Mouse (Mus musculus) heart, adult 18-20 months (tissue): ENCODE results near the gene Vdr. TPM values are rescaled to one million over a fixed set of nuclear protein-coding genes. Genes with fewer than 3 reads are reported as not detected.

Experiments used
- DNase-seq, 2 experiments: peaks; one replicate each; pipeline ENCODE4 v3.0.0; 2021 to 2022; ENCODE audit warnings: mixed read lengths in 1 of 2
- long read RNA-seq, 2 experiments: library from polyadenylated mRNA; stranded (forward); transcript quantifications; one replicate each; pipeline ENCODE4 v2.0.0; 2021
- total RNA-seq, 2 experiments: library from RNA; stranded (reverse); gene quantifications; 2 replicates each; pipeline ENCODE4 v1.2.3; 2021

Vdr gene
- total RNA-seq = 1 to 10 TPM; 2.4 to 3.4 TPM
- long read RNA-seq, experiment 1 = 0 reads
- long read RNA-seq, experiment 2, full-length matches to known transcripts = 1 of 1 reads
- long read RNA-seq, experiment 2, partial matches to known transcripts = 0 of 1 reads
- long read RNA-seq, experiment 2, other reads (novel, unspliced or antisense) = 0 of 1 reads

DNA sequence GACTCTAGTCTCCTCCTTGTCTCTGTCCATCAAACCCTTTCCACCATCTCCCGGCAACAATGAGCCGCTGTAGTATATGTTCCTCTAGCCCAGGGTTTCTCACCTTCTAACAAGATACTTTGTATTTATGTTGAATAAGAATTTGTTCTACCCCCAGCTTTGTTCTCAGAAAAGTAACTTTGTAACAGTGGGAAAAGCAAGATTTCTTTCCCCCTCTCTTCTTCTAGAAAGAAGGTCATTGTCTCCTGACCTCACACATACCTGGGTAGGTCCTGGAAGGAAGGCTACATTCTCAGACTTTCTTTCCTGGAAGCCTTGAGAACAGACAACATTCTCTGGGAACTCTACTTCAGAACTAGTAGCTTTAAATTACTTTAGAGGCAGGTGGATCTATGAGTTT, at the start of gene Vdr:
TSS of gene Vdr (minus strand) at position 101 of the 400 bp plus-strand sequence.
- no peak for DNase-seq

DNA sequence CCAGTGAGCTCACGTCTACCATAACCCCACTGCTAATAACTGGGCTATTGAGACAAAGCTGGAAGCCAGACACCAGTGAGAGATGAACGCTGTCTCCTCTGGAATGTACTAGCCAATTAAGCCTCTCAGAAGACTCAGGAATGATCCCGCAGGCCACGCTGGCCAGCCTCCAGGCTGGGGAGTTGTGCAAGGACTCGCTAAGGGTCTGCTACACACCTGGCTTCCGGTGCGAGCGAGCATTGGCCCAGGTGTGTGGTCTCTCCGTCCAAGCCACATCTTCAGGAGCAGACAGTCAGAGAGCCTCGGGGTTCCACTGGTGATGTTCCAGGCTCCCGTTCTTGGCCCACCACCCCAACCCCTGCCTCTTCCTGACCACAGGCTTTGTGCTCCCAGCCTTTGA, 46.0 kb upstream of the Vdr start:
- no peak for DNase-seq

GRCm38 (mm10) chr15:97955742-97956141, 45.3 kb upstream of the Vdr start:
- DNase-seq = no peak

GRCm38 (mm10) chr15:97955286-97955685, 44.9 kb upstream of the Vdr start:
- DNase-seq = no peak

DNA sequence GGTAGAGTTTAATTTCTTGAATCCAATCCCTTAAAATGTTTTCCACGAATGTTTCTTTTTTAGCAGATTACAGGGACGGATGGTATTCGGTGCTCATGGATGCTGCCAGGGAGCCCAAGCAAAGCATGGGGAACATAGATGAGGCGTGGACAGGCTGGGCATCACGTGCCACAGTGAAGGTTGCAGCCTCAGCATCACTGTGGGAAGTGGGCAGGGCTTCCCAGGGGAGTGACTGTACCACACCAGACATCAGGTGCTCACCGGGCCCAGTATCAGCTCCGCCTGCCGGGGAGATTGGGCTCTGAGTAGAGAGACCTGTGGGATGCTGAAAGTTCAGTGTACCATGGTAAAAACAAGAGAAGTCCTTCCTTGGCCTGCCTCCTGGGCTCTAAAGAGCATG, 44.2 kb upstream of the Vdr start:
- no peak for DNase-seq

GRCm38 (mm10) chr15:97952889-97953189, 42.4 kb upstream of the Vdr start:
- no peak for DNase-seq

GRCm38 (mm10) chr15:97952137-97952888, 41.9 kb upstream of the Vdr start:
- DNase-seq = peak; percentile 27 to 78

DNA sequence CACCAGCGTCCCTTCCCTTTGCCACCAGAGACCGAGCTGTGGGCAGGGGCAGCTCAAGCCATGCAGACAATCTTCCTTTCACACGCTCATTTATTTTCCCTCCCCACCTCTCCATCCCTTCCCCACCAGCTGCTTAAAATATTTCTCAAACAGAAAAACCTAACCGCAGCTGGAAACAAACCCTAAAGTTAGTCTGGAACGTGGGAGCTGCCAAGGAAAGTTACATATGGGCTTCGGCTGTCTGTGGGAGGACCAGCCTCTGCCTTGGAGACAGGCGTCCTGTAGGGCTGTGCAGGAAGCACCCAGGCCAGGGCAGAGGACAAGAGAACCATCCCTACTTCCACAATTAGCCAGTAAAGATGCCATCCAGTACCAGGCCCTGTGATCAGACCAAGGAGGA, 39.8 kb upstream of the Vdr start:
- DNase-seq = no peak

- no peak for DNase-seq
These were observed 39.3 kb upstream of the Vdr start for GRCm38 (mm10) chr15:97949706-97950105.

DNA sequence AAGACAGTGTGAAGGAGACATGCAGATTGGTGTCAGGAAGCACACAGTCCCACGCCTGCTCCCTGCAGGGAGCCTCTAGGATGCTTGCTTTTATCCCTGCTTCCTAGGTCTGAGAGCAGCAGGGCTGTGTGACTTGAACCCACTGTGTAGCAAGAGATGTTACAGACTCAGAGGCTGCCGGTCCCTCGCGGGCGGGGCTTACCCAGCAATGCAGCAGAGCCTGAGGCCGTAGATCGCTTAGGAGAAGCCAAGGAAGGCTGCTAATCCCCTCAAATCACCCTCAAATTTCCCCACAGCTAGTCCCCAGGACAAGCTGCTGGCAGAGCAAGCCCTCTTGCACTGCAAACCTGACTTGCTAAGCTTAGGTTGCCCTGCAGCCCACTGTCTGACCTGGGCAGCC, 38.3 kb upstream of the Vdr start:
- DNase-seq = no peak

DNA sequence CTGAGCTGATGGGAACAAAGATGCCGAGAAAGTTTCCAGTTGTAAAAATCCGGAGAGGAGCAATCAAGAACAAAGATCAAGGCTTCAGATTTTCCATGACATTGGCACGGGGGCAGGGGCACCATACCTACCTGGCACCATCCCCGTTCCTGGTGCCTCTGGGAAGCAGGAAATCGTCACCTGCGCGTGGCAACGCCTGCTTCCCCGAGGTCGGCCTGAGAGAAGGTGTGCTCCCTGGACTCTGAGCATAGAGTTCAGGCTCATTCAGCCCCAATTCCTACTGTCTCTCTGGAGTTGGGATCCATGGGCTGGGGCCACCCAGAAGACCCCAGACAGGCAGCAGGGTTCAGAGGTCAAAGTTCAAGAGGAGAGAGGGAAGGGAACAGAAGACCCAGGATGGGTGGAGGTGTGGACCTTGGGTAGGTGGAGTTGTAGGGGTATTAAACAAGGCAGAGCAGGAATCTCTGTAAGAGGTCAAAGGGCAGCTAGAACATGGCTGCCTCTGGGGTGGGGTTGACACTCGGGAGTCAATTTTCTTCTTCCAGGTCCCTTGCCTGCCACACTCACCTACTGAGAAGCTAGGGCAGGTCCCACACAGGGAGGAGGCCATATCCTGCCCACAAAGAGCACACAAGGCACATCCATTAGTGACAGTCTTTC, 35.4 kb upstream of the Vdr start:
- no peak for DNase-seq

DNA sequence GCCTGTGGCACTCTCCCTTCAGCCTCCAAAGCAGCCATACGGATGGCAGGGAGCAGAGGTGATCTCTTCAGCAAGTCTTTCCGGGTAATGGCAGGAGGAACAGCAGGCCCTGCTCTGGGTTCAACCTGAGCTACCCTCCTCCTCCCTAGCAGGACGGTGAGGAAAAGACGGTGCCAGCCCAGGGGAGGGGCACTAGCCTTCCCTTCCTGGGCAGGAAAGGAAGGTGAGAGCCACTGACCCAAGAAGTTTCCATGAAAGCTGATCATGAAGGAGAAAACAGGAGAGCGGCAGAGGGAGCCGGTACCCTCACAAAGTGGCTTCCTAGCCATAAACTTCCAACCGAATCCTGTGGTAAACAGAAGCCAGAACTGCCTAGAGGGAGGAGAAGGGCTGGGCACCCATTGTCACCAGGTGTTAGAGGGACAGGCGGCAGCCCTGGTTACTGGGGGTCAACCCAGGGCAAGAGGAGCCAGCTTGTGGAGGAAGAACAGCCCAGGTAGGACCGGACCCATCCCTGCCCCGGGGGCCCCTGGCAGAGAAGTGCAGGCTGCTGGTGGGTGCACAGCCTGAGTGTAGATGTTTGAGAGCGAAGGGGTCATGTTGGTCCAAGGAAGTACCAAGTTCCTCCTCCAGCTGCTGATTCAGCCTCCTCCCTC, 34.6 kb upstream of the Vdr start:
- no peak for DNase-seq

DNA sequence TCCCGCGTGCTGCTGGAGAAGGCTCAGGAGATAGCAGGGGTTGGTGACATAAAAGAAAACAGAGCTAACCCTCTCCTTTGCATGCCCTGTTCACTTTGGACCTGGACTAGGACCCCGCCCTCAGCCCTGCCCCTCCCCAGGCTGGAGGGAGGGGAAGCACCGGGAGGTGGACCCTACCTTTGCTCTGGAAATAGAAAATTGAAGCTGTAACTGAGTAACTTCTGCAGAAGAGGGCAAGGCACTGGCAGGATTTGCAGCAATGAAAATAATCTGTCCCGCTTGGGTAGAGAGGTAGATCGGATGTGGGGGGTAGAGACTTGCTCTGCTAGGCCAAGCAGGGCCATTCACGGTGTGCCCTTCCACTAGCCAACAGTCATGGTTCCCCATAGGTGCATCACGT, 32.9 kb upstream of the Vdr start:
- no peak for DNase-seq

DNA sequence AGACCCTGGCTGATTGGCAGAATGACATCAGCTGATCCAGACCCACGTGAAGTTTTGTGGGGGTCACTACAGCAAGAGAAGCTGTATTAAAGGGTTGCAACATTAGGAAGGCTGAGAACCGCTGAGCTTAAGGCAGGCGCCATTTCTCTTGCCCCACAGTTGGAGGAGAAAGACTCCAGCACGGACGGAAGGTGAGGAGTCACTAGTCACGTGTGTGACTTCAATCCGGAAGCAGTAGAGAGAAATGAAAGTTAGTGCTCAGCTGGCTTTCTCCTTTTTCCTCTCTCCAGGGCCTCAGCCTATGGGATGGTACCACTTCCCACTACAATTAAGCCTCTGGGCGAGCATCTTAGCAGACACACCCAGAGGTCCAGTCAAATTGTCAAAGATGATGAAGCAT, 32.1 kb upstream of the Vdr start:
- DNase-seq = no peak

DNA sequence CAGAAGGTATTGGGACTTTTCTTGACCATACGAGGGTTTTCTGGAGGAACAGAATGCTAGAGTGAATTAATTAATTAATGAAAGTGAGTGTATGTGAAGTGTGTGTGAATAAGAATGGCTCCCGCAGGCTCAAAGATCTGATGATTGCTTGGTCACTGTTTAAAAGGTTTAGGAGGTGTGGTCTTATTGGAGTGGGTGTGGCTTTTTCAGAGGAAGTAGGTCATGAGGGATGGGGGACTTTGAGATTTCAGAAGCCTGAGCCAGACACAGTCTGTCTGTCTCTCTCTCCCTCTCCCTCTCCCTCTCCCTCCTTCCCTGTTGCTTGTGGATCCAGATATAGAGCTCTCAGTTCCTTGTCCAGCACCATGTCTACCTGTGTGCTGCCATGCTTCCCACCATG, 30.9 kb upstream of the Vdr start:
- DNase-seq = no peak

DNA sequence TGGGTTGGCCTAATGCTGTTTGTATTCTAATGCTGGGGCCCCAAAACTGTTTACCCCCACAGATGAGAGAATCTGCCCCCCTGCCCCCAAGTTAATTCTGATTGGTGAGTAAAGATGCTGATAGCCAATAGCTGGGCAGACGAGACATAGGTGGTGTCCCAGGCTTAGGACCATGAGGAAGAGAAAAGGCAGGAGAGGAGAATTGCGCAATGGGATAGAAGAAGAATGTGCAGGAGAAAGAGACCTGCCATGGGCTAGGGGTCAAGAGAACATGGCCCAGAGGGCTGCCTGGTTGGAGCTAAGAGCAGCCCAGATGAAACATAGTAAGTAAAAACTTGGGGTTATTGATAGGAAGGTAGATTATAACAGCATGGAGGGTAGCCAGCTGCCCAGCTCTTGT, 29.7 kb upstream of the Vdr start:
- no peak for DNase-seq

DNA sequence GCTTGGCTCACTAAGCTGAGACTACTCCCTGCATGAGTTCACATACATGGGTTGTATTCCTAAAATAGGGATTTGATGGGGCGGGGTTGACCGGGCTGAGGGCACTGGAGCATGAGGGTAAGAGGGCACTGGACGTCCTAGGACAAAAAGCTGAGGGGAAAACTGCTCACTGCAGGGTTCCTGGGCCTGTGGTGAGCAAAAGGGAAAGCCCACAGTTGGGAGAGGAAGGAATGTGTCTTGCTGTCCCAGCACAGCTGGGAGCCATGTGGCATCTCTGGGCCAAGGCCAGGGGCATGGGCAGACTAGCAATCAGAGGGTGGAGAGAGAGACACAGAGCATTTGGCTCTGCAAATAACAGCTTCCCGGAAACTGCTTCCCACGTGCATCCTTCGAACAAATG, 28.1 kb upstream of the Vdr start:
- DNase-seq = peak in 1 of 2 experiments; percentile 9

GRCm38 (mm10) chr15:97932441-97932840, 22.0 kb upstream of the Vdr start:
- no peak for DNase-seq

GRCm38 (mm10) chr15:97929259-97929824, 18.9 kb upstream of the Vdr start:
- DNase-seq = no peak

DNA sequence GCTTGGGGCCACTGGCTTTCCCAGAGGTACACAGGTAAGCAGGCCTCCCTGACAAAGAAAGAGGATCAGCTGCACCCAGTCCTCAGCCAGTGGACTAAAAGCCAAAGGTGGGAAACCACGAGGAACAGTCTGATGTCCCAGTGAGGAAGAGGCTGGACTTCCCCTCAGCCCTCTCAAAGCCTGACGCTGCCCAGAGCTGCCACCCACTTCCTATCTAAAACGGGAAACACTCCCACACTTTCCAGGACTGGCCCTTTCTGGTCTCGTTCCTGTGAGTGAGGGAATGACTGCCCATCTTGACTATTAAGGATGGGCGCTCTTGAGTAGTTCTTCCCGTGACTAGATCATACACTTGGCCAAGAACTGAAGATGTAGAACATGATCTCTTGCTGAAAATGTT, 17.4 kb upstream of the Vdr start:
- no peak for DNase-seq

GRCm38 (mm10) chr15:97927018-97927417, 16.6 kb upstream of the Vdr start:
- no peak for DNase-seq

- DNase-seq = no peak
These were observed 12.0 kb upstream of the Vdr start for GRCm38 (mm10) chr15:97922421-97922820.

DNA sequence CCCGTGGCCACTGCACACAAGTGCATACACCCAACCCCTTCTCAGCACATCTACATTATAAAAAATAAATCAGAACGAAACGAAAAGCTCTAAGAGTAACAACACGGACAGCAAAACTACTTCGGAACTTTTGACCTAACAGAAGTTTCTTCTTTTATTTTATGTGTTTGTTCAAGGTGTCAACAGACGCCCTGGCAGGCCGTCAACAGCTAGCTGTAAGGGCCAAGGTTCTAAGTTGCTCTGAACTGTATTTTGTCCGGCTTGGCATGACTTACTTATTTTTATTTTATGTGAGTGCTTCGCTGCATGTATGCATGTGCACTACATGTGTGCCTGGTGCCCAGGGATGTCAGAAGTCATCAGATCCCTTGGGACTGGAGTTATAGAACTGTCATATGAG, 11.4 kb upstream of the Vdr start:
- DNase-seq = no peak
